Mouse (Mus musculus) C2C12 (cell line): ENCODE results near the gene Reep1. TPM values are rescaled to one million over a fixed set of nuclear protein-coding genes. Genes with fewer than 3 reads are reported as not detected.

ENCODE experiments used
- H3K27me3 ChIP-seq: one replicate; pipeline ENCODE4 v1.6.1; 2011; ENCODE audit not compliant: control insufficient read depth, insufficient read depth, insufficient read length
- H3K36me3 ChIP-seq: one replicate; pipeline ENCODE4 v1.6.1; 2011; ENCODE audit not compliant: control insufficient read depth, insufficient read depth
- H3K4me3 ChIP-seq: one replicate; pipeline ENCODE4 v1.5.1; 2011; ENCODE audit warnings: mild to moderate bottlenecking, control low read depth; ENCODE audit not compliant: poor library complexity, insufficient read depth, severe bottlenecking
- H3K79me2 ChIP-seq: one replicate; pipeline ENCODE4 v1.6.1; 2011; ENCODE audit not compliant: control insufficient read depth, insufficient read depth
- H3K79me3 ChIP-seq: one replicate; pipeline ENCODE4 v1.6.1; 2011; ENCODE audit warnings: low read depth, control low read depth
- H3ac ChIP-seq: one replicate; pipeline ENCODE3; 2011; ENCODE audit warnings: low read depth; ENCODE audit not compliant: control insufficient read depth, insufficient read length
- CEBPB ChIP-seq: IDR thresholded peaks from one replicate; pipeline ENCODE4 v1.6.1; 2011; ENCODE audit warnings: low read depth, mild to moderate bottlenecking, control low read depth, moderate library complexity
- CTCF ChIP-seq: IDR thresholded peaks from one replicate; pipeline ENCODE4 v1.5.1; 2011; ENCODE audit not compliant: control insufficient read depth, insufficient read depth, insufficient read length
- FOSL1 ChIP-seq: IDR thresholded peaks from one replicate; pipeline ENCODE4 v1.8.0; 2011; ENCODE audit warnings: mild to moderate bottlenecking, low read length; ENCODE audit not compliant: poor library complexity, insufficient read depth, severe bottlenecking
- MAX ChIP-seq: IDR thresholded peaks from one replicate; pipeline ENCODE4 v1.6.1; 2011; ENCODE audit warnings: mild to moderate bottlenecking, control low read depth
- MYOD1 ChIP-seq: IDR thresholded peaks from one replicate; pipeline ENCODE4 v1.6.1; 2011; ENCODE audit warnings: low read depth; ENCODE audit not compliant: control insufficient read depth, insufficient read length
- MYOG ChIP-seq: IDR thresholded peaks from one replicate; pipeline ENCODE4 v1.6.1; 2011; ENCODE audit not compliant: control insufficient read depth, insufficient read length; ENCODE audit errors: extremely low read depth
- USF1 ChIP-seq: IDR thresholded peaks from one replicate; pipeline ENCODE4 v1.6.1; 2011; ENCODE audit warnings: low read depth, mild to moderate bottlenecking, control low read depth, moderate library complexity
- polyA plus RNA-seq: library from polyadenylated mRNA; unstranded; fragments of >200 nt; fragmentation: generic; extraction: Trizol; gene quantifications from one replicate; pipeline ENCODE4 v1.2.1, GENCODE M21; 2012; ENCODE audit warnings: missing spikeins

Reep1 gene
- polyA plus RNA-seq, 1 experiment = 0.14 TPM

GRCm38 (mm10) chr6:71760073-71760472 lies 52.7 kb downstream of the Reep1 start:
- H3K36me3 ChIP-seq = no peaks in the 10 kb centered on the region
- no peak for TF ChIP-seq USF1
- no peak for TF ChIP-seq MYOD1
- no peak for TF ChIP-seq MYOG
- no peak for TF ChIP-seq FOSL1
- no peak for TF ChIP-seq CEBPB
- no peak for TF ChIP-seq CTCF
- no peak for TF ChIP-seq MAX
- H3K79me2 ChIP-seq = no peaks in the 10 kb centered on the region
- no peak overlapping the region for H3K4me3 ChIP-seq
- no peak overlapping the region for H3ac ChIP-seq
- no peaks in the 10 kb centered on the region for H3K27me3 ChIP-seq
- no peaks in the 10 kb centered on the region for H3K79me3 ChIP-seq

GRCm38 (mm10) chr6:71767761-71768160 lies 60.4 kb downstream of the Reep1 start:
- Histone ChIP-seq H3K79me3 (no peaks in the 10 kb centered on the region), H3K4me3 (no peak overlapping the region), H3ac (no peak overlapping the region), H3K36me3 (no peaks in the 10 kb centered on the region), H3K79me2 (no peaks in the 10 kb centered on the region), H3K27me3 (no peaks in the 10 kb centered on the region)
- TF ChIP-seq FOSL1 = no peak
- TF ChIP-seq CTCF = no peak
- TF ChIP-seq MYOD1 = no peak
- TF ChIP-seq CEBPB = no peak
- TF ChIP-seq USF1 = no peak
- TF ChIP-seq MYOG = no peak
- TF ChIP-seq MAX = no peak

GRCm38 (mm10) chr6:71769901-71770690 lies 62.7 kb downstream of the Reep1 start:
- H3ac ChIP-seq = no peak overlapping the region
- TF ChIP-seq MYOD1 (no peak), FOSL1 (no peak), MAX (no peak), CTCF (no peak), USF1 (no peak), CEBPB (no peak), MYOG (no peak)
- no peaks in the 10 kb centered on the region for H3K79me3 ChIP-seq
- no peaks in the 10 kb centered on the region for H3K79me2 ChIP-seq
- no peaks in the 10 kb centered on the region for H3K27me3 ChIP-seq
- H3K4me3 ChIP-seq = no peak overlapping the region
- no peaks in the 10 kb centered on the region for H3K36me3 ChIP-seq

- H3K4me3 ChIP-seq = no peak overlapping the region
Observed at GRCm38 (mm10) chr6:71770856-71771255, 63.5 kb downstream of the Reep1 start.

DNA sequence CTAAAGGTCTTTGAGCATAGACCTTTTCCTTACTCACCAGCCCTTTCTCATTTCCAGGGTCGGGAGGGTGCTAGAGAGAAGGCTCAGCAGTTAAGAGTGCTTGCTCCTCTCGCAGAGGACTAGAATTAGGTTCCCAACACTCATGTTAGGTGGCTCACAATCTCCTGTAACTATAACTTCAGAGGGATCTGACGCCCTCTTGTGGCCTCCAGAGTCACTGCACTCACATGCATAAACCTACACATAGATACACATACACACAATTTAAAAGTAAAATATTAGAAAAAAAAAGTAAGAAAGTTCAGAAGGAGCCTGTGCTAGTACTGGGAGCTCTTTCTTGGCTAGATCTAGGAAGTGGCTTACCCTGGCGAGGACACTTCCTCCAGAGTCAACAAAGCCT lies 63.9 kb downstream of the Reep1 start:
- no peak for TF ChIP-seq USF1
- no peak for TF ChIP-seq CTCF
- no peak for TF ChIP-seq MYOG
- TF ChIP-seq FOSL1 = no peak
- TF ChIP-seq MAX = no peak
- TF ChIP-seq MYOD1 = no peak
- no peak for TF ChIP-seq CEBPB
- Histone ChIP-seq H3ac (no peak overlapping the region), H3K27me3 (no peaks in the 10 kb centered on the region), H3K79me3 (no peaks in the 10 kb centered on the region), H3K79me2 (no peaks in the 10 kb centered on the region), H3K36me3 (no peaks in the 10 kb centered on the region), H3K4me3 (no peak overlapping the region)

More at GRCm38 (mm10) chr6:71770856-71771255, 63.5 kb downstream of the Reep1 start:
- H3K79me3 ChIP-seq = no peaks in the 10 kb centered on the region
- no peaks in the 10 kb centered on the region for H3K79me2 ChIP-seq
- no peak overlapping the region for H3ac ChIP-seq
- TF ChIP-seq MYOD1 (no peak), USF1 (no peak), MYOG (no peak), MAX (no peak)
- no peaks in the 10 kb centered on the region for H3K27me3 ChIP-seq
- H3K36me3 ChIP-seq = no peaks in the 10 kb centered on the region

DNA sequence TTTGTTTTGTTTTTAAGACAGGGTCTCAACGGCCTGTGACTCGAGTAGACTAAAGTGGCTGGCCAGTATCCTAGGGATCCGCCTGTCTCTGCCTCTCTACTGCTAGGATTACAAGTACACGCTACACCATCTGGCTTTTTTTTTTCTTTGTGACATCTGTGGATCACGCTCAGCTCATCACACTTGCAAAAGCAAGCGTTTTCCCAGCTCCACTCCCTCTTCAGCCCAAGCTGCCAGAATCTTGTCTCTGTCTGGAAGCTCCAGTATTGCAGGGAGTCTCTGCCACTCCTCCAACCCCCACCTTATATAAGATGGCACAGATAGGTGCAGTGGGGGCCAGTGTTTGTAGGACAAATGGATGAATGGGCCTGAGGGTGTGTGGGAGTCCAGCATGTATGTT lies 64.8 kb downstream of the Reep1 start:
- Histone ChIP-seq H3K79me3 (no peaks in the 10 kb centered on the region), H3ac (no peak overlapping the region), H3K4me3 (no peak overlapping the region), H3K36me3 (no peaks in the 10 kb centered on the region), H3K79me2 (no peaks in the 10 kb centered on the region), H3K27me3 (no peaks in the 10 kb centered on the region)
- no peak for TF ChIP-seq USF1
- TF ChIP-seq CTCF = no peak
- no peak for TF ChIP-seq MAX
- TF ChIP-seq FOSL1 = no peak
- TF ChIP-seq MYOD1 = no peak
- no peak for TF ChIP-seq MYOG
- TF ChIP-seq CEBPB = no peak
